Mouse (Mus musculus) E14TG2a.4 (cell line): ENCODE results near the gene Lamc1.

ENCODE experiments used
- H3K27me3 ChIP-seq: 2 replicates; pipeline ENCODE4 v1.6.1; 2014; ENCODE audit warnings: low read length, control low read depth; ENCODE audit not compliant: insufficient read depth
- H3K36me3 ChIP-seq: 2 replicates; pipeline ENCODE4 v1.6.1; 2014; ENCODE audit warnings: low read length, control low read depth; ENCODE audit not compliant: insufficient read depth
- H3K4me1 ChIP-seq: replicated peaks from 2 replicates; pipeline ENCODE4 v1.6.1; 2014; ENCODE audit warnings: low read depth, low read length, control low read depth
- H3K4me3 ChIP-seq: replicated peaks from 2 replicates; pipeline ENCODE4 v1.5.1; 2014; ENCODE audit warnings: mild to moderate bottlenecking, low read length
- H3K9me3 ChIP-seq: 2 replicates; pipeline ENCODE4 v1.6.1; 2014; ENCODE audit warnings: low read length, control low read depth
- CTCF ChIP-seq: conservative IDR thresholded peaks from 2 replicates; pipeline ENCODE4 v1.5.1; 2014; ENCODE audit warnings: low read length
- NANOG ChIP-seq: IDR thresholded peaks from 2 replicates; pipeline ENCODE4 v1.6.1; 2014; ENCODE audit warnings: borderline replicate concordance, low read length, mixed read lengths
- POU5F1 ChIP-seq: IDR thresholded peaks from 2 replicates; pipeline ENCODE4 v1.6.1; 2014; ENCODE audit warnings: low read length, borderline replicate concordance

The Lamc1 gene

DNA sequence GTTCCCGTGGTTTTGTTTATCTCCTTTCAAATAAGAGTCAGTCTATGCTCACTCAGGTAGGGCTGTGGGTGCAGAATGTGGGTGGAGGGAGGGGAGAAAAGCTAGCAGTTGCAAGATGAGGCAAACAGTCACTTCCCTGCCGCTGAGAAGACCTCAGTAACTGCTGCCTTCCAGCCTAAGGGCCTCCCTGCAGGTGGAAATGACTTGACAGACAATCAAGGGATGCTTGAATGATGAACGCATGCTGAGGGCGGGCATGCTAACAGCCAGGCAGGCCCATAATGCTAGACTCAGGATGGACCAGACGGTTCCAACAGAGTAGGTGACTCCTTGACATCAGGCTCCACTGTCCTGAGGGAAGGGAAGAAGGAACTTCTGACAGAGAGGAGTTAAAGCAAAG is 116.9 kb downstream of the Lamc1 start:
- no peaks in the 10 kb centered on the region for H3K9me3 ChIP-seq
- H3K27me3 ChIP-seq: no peaks in the 10 kb centered on the region
- peaks cover 16% of the 10 kb centered on the region for H3K36me3 ChIP-seq
- H3K4me1 ChIP-seq: peaks cover 70% of the 10 kb centered on the region
- no peak for TF ChIP-seq POU5F1
- no peak overlapping the region for H3K4me3 ChIP-seq

GRCm38 (mm10) chr1:153210992-153211391 is 121.6 kb downstream of the Lamc1 start:
- H3K9me3 ChIP-seq: no peaks in the 10 kb centered on the region
- H3K36me3 ChIP-seq: no peaks in the 10 kb centered on the region
- H3K27me3 ChIP-seq: no peaks in the 10 kb centered on the region
- peaks cover 39% of the 10 kb centered on the region for H3K4me1 ChIP-seq
- TF ChIP-seq NANOG: no peak
- TF ChIP-seq CTCF: no peak
- no peak for TF ChIP-seq POU5F1
- no peak overlapping the region for H3K4me3 ChIP-seq

- Histone ChIP-seq H3K27me3 (no peaks in the 10 kb centered on the region), H3K4me3 (no peak overlapping the region), H3K4me1 (peaks cover 34% of the 10 kb centered on the region), H3K9me3 (no peaks in the 10 kb centered on the region), H3K36me3 (no peaks in the 10 kb centered on the region)
- no peak for TF ChIP-seq NANOG
- TF ChIP-seq CTCF: no peak
- TF ChIP-seq POU5F1: no peak
Observed at GRCm38 (mm10) chr1:153210198-153210597, 122.4 kb downstream of the Lamc1 start.

- TF ChIP-seq CTCF (no peak), POU5F1 (no peak), NANOG (no peak)
- no peaks in the 10 kb centered on the region for H3K27me3 ChIP-seq
Observed at GRCm38 (mm10) chr1:153202195-153202594, 130.4 kb downstream of the Lamc1 start.

GRCm38 (mm10) chr1:153201448-153201847 is 131.1 kb downstream of the Lamc1 start:
- Histone ChIP-seq H3K9me3 (no peaks in the 10 kb centered on the region), H3K27me3 (no peaks in the 10 kb centered on the region), H3K4me1 (peaks cover 19% of the 10 kb centered on the region), H3K4me3 (no peak overlapping the region), H3K36me3 (no peaks in the 10 kb centered on the region)
- no peak for TF ChIP-seq POU5F1
- no peak for TF ChIP-seq CTCF
- no peak for TF ChIP-seq NANOG

More at GRCm38 (mm10) chr1:153202195-153202594, 130.4 kb downstream of the Lamc1 start:
- Histone ChIP-seq H3K4me1 (peaks cover 23% of the 10 kb centered on the region), H3K9me3 (no peaks in the 10 kb centered on the region), H3K36me3 (no peaks in the 10 kb centered on the region), H3K4me3 (no peak overlapping the region)

- H3K27me3 ChIP-seq: peaks cover 5% of the 10 kb centered on the region; the same call in 1 of the 2 replicates
- H3K9me3 ChIP-seq: no peaks in the 10 kb centered on the region
- no peaks in the 10 kb centered on the region for H3K36me3 ChIP-seq
- TF ChIP-seq POU5F1: no peak
- TF ChIP-seq CTCF: no peak
- TF ChIP-seq NANOG: no peak
- H3K4me1 ChIP-seq: peaks cover 29% of the 10 kb centered on the region
- H3K4me3 ChIP-seq: no peak overlapping the region
Observed at GRCm38 (mm10) chr1:153197316-153197850, 135.2 kb downstream of the Lamc1 start.

DNA sequence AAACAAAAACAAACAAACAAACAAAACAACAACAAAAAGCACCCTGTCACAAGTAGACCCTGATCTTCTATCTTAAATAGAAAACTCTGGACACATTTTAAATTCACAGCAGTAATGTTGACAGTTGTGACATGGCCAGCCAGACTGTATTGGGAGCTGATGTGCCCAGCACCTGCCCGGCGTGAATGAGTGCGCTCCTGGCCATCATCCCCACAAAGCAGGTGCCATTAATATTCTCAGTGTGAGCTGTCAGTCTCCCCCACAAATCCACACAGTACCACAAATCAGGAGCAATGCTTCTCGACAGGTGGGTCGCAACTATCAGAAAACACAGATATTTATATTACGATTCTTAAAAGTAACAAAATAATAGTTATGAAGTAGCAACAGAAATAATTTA is 139.6 kb downstream of the Lamc1 start:
- no peak for TF ChIP-seq CTCF
- no peak for TF ChIP-seq NANOG
- TF ChIP-seq POU5F1: no peak
- Histone ChIP-seq H3K4me3 (no peak overlapping the region), H3K27me3 (peaks cover 16% of the 10 kb centered on the region)

DNA sequence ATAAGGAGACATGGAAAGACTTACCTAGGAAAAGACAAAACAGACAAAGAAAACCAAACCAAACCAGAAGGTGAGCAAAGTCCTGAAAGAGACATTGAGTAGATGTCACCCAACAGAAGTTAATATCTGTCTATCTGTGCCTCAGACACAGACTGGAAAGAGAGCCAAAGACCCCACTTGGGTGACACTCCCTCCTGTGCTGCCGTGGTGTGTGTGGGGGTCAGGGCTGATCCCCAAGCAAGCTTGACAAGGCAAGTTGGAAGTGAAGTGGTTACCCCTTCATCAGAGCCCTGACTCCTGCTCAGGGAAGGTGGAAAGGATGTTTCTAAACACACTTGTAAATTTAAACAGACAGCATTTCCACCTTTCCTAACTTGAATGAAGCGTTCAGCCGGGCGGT is 140.2 kb downstream of the Lamc1 start:
- no peaks in the 10 kb centered on the region for H3K9me3 ChIP-seq
- no peak for TF ChIP-seq NANOG
- no peak for TF ChIP-seq POU5F1
- no peak for TF ChIP-seq CTCF
- H3K27me3 ChIP-seq: peaks cover 17% of the 10 kb centered on the region
- peaks cover 27% of the 10 kb centered on the region for H3K4me1 ChIP-seq
- H3K4me3 ChIP-seq: no peak overlapping the region
- no peaks in the 10 kb centered on the region for H3K36me3 ChIP-seq

More for the DNA sequence above, 139.6 kb downstream of the Lamc1 start:
- Histone ChIP-seq H3K9me3 (no peaks in the 10 kb centered on the region), H3K36me3 (no peaks in the 10 kb centered on the region), H3K4me1 (peaks cover 29% of the 10 kb centered on the region)

- H3K4me3 ChIP-seq: no peak overlapping the region
- H3K9me3 ChIP-seq: no peaks in the 10 kb centered on the region
- peaks cover 29% of the 10 kb centered on the region for H3K4me1 ChIP-seq
- no peaks in the 10 kb centered on the region for H3K36me3 ChIP-seq
- peaks cover 19% of the 10 kb centered on the region for H3K27me3 ChIP-seq
- TF ChIP-seq POU5F1 (no peak), NANOG (no peak), CTCF (no peak)
Observed at GRCm38 (mm10) chr1:153191943-153192329, 140.7 kb downstream of the Lamc1 start.
